Mouse (Mus musculus): Measurements from ENCODE around the gene Lhfpl2. TPM values are rescaled to one million over a fixed set of nuclear protein-coding genes. Genes with fewer than 3 reads are reported as not detected.
A peak's percentile ranks its signal among the peaks of the same experiment; 100 is the strongest.

Gene Lhfpl2
- polyA plus RNA-seq, 1 experiment from 2014 or later: 81.0 TPM

DNA sequence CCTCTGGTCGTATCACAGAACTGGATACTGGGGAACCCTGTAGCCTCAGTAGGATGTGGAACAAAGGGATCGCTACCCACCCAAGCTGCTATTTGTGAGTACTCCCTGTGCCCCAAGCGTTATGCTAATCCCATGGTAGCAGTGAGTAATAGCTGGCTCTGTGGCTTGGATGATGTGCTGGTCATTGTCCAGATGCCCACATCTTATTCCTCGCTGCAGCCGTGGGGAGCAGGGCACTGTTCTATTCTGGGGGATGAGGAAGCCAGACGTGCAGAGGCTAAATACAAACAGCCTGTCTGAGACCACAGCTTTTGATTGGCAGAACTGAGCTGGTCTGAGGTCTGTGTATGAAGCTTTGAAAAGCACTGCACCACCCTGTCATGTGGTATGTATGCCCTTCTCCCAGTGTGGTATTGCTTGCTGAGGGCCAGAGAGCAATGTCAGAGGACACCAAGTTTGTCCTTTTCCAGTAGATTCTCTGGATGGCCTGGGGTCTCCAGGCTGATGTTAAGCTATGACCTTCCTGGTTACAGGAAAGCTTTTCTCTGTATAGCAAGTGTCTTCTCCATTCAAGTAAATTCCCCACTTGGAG is 111.8 kb downstream of the Lhfpl2 start:
- 79% methylated on average over 6 of the region's 6 CpGs for WGBS

DNA sequence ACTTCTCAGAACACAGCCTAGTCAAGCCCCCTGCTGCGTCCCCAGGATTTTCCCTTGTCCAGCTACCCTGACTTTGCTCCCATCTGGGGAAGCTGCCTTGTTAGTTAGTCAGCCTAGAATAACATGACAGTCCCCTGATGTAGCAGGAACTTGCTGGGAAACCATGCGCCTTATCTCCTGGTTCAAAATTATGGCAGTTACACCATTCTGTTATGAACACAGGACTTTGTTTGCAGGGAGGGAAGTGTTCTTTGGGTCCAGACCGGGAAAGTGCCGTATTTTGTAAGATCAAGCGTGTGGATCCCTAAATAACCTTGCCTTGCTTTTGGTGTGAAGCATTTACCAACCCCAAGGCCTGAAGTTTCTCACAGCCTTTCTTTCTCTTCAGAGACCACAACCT is 114.0 kb downstream of the Lhfpl2 start:
- ATAC-seq (ENCODE audit: low FRiP score, low TSS enrichment): no peak
- Histone ChIP-seq H3K27me3 (ENCODE audit: control insufficient read depth, insufficient read depth, low read length) (no peaks in the 10 kb centered on the region), H3K27ac (ENCODE audit: low read depth, low read length) (no peak overlapping the region), H3K36me3 (ENCODE audit: control insufficient read depth, insufficient read depth, low read length) (peaks cover 10% of the 10 kb centered on the region; the same call in 1 of the 2 replicates), H3K9ac (ENCODE audit: low read depth, low read length) (no peak overlapping the region), H3K4me3 (ENCODE audit: low read length) (no peak overlapping the region), H3K4me2 (replicated peaks; ENCODE audit: low read depth, low read length) (no peak overlapping the region), H3K9me3 (ENCODE audit: control insufficient read depth, low read length) (no peaks in the 10 kb centered on the region), H3K4me1 (ENCODE audit: control insufficient read depth, insufficient read depth, low read length) (peaks cover 31% of the 10 kb centered on the region)
- whole genome bisulfite sequencing: 72% methylated on average over 5 of the region's 5 CpGs

More for the DNA sequence above, 111.8 kb downstream of the Lhfpl2 start:
- ATAC-seq (ENCODE audit: low FRiP score, low TSS enrichment): no peak
- Histone ChIP-seq H3K9me3 (ENCODE audit: control insufficient read depth, low read length) (no peaks in the 10 kb centered on the region), H3K4me2 (replicated peaks; ENCODE audit: low read depth, low read length) (no peak overlapping the region), H3K36me3 (ENCODE audit: control insufficient read depth, insufficient read depth, low read length) (peaks cover 4% of the 10 kb centered on the region; the same call in 1 of the 2 replicates), H3K27me3 (ENCODE audit: control insufficient read depth, insufficient read depth, low read length) (no peaks in the 10 kb centered on the region), H3K4me1 (ENCODE audit: control insufficient read depth, insufficient read depth, low read length) (peaks cover 20% of the 10 kb centered on the region), H3K9ac (ENCODE audit: low read depth, low read length) (no peak overlapping the region), H3K4me3 (ENCODE audit: low read length) (no peak overlapping the region), H3K27ac (ENCODE audit: low read depth, low read length) (no peak overlapping the region)

DNA sequence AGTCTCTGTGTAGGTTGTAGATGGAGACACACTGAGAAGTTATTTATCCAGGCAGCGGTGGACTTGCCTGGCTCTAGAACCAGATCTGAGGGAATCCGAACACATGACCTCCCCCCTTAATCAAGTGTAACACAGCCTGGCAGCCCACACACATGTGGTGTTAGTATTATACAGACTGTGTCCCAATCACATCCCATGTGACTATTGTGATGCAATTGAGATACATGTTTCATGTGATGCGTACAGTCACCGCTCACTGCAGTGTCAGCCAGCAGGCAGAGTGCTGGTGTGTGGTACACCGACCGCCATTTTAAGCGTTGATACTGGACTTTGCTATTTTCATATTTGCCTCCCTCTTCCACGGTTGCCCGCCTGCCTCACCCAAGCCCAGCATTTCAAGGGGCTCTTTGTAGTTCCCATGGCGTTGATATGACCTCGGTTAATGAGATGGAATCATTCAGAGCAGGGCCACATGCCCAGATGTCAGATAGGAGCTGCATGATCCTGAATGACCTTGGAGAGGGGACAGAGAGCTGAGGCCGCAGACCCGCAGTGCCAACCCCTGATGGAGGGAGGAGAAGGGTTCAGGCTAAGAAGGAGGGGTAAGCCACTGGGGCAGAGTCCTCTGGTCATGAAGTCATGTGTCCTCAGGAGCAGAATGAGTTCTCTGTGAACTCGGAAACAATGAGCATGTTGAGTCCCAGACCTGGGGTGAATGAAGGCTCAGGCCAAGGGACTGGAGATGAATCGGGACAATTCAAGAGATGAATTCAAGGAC is 115.1 kb downstream of the Lhfpl2 start:
- Histone ChIP-seq H3K9ac (ENCODE audit: low read depth, low read length) (no peak overlapping the region), H3K27ac (ENCODE audit: low read depth, low read length) (peak overlapping the region; percentile 30; the same call in 1 of the 2 replicates), H3K36me3 (ENCODE audit: control insufficient read depth, insufficient read depth, low read length) (peaks cover 10% of the 10 kb centered on the region; the same call in 1 of the 2 replicates), H3K27me3 (ENCODE audit: control insufficient read depth, insufficient read depth, low read length) (no peaks in the 10 kb centered on the region), H3K4me3 (ENCODE audit: low read length) (no peak overlapping the region), H3K4me1 (ENCODE audit: control insufficient read depth, insufficient read depth, low read length) (peaks cover 31% of the 10 kb centered on the region), H3K4me2 (replicated peaks; ENCODE audit: low read depth, low read length) (no peak overlapping the region), H3K9me3 (ENCODE audit: control insufficient read depth, low read length) (no peaks in the 10 kb centered on the region)
- 65% methylated on average over 15 of the region's 15 CpGs for WGBS
- peak; percentile 29; the same call in 1 of the 2 replicates for ATAC-seq (ENCODE audit: low FRiP score, low TSS enrichment)

DNA sequence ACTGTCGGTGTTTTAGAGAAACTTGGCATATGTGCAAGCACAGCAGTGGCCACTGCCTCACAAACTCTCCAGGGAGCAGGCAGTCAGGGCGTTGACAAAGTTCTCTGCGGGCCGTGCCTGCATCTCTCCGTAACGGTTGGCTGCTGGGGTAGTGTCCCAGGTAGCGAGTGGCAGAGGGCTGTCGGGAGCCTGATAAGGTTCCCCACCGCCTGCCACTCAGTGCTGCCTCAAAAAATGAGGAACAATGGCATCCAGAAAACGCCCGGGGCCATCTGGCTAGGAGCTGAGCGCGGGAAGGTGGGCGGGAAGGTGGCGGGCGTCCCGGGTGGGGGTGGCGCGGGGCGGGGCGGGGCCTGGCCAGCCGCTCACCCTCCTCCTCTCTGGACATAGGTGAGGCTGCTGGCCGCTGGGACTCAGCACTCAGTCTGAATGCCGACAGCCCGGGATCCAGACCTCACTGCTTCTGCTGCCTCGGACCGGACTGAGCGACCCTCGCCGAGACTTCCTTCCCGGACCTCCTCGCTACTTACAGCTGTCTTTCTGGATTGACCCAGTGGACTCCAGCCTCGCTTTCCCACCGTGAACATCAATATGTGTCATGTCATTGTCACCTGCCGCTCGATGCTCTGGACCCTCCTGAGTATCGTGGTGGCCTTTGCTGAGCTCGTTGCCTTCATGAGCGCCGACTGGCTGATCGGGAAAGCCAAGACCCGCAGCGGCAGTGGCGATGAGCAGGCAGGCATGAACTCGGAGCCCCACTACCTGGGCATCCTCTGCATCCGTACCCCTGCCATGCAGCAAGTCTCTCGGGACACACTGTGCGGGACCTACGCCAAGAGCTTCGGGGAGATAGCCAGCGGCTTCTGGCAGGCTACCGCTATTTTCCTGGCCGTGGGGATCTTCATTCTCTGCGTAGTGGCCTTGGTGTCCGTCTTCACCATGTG is 116.3 kb downstream of the Lhfpl2 start:
- ATAC-seq (ENCODE audit: low FRiP score, low TSS enrichment): peak; percentile 63
- Histone ChIP-seq H3K4me3 (ENCODE audit: low read length) (peak overlapping the region; percentile 43), H3K4me2 (replicated peaks; ENCODE audit: low read depth, low read length) (peak overlapping the region; percentile 89), H3K36me3 (ENCODE audit: control insufficient read depth, insufficient read depth, low read length) (peaks cover 17% of the 10 kb centered on the region), H3K9me3 (ENCODE audit: control insufficient read depth, low read length) (no peaks in the 10 kb centered on the region), H3K27ac (ENCODE audit: low read depth, low read length) (no peak overlapping the region), H3K27me3 (ENCODE audit: control insufficient read depth, insufficient read depth, low read length) (no peaks in the 10 kb centered on the region), H3K4me1 (ENCODE audit: control insufficient read depth, insufficient read depth, low read length) (peaks cover 38% of the 10 kb centered on the region), H3K9ac (ENCODE audit: low read depth, low read length) (peak overlapping the region; percentile 49)
- 7% methylated on average over 46 of the region's 55 CpGs for WGBS

DNA sequence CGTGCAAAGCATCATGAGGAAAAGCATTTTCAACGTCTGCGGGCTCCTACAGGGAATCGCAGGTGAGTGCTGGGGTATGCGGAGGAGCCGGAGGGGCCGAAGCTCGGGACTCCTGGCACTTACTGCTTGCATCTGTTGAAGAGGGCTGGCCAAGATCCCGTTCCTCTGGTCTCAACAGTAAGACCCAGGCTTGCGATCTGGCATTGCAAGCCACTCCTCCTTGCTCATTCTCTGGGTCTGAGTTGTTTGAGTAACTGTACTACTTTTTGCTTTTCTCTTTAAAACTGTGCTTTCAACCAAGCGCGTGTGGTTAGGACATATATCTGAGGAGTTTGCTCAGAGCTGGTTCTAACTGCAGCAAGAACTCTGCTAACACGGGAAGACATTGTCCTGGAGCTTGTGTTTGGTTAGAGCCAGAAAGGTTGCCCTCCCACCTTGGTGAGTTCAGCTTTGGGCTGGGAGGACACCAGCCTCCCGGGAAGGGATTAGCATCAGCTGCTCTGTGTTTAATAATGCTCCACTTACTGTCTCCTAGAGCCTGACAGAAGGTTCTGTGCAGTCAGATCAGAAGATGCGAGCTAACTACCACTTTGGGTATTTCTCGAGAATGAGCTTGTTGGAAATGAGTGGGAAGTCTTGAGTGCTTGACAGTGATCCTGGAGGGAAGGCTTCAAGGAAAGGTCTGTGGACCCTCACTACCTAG is 117.1 kb downstream of the Lhfpl2 start:
- 38% methylated on average over 16 of the region's 16 CpGs for WGBS
- H3K4me1 ChIP-seq (ENCODE audit: control insufficient read depth, insufficient read depth, low read length): peaks cover 38% of the 10 kb centered on the region
- H3K27me3 ChIP-seq (ENCODE audit: control insufficient read depth, insufficient read depth, low read length): no peaks in the 10 kb centered on the region
- peak overlapping the region; percentile 49 for H3K9ac ChIP-seq (ENCODE audit: low read depth, low read length)
- H3K4me3 ChIP-seq (ENCODE audit: low read length): peak overlapping the region; percentile 43
- H3K36me3 ChIP-seq (ENCODE audit: control insufficient read depth, insufficient read depth, low read length): peaks cover 22% of the 10 kb centered on the region
- ATAC-seq (ENCODE audit: low FRiP score, low TSS enrichment): no peak
- H3K27ac ChIP-seq (ENCODE audit: low read depth, low read length): no peak overlapping the region
- no peaks in the 10 kb centered on the region for H3K9me3 ChIP-seq (ENCODE audit: control insufficient read depth, low read length)
- peak overlapping the region; percentile 89 for H3K4me2 ChIP-seq (replicated peaks; ENCODE audit: low read depth, low read length)

- 65% methylated on average over 6 of the region's 6 CpGs for WGBS
- Histone ChIP-seq H3K9me3 (ENCODE audit: control insufficient read depth, low read length) (no peaks in the 10 kb centered on the region), H3K36me3 (ENCODE audit: control insufficient read depth, insufficient read depth, low read length) (peaks cover 23% of the 10 kb centered on the region), H3K4me2 (replicated peaks; ENCODE audit: low read depth, low read length) (peak overlapping the region; percentile 89; the same call in 1 of the 2 replicates), H3K27ac (ENCODE audit: low read depth, low read length) (no peak overlapping the region), H3K27me3 (ENCODE audit: control insufficient read depth, insufficient read depth, low read length) (no peaks in the 10 kb centered on the region), H3K9ac (ENCODE audit: low read depth, low read length) (no peak overlapping the region), H3K4me1 (ENCODE audit: control insufficient read depth, insufficient read depth, low read length) (peaks cover 38% of the 10 kb centered on the region), H3K4me3 (ENCODE audit: low read length) (peak overlapping the region; percentile 1; the same call in 1 of the 2 replicates)
- ATAC-seq (ENCODE audit: low FRiP score, low TSS enrichment): no peak
Observed at GRCm38 (mm10) chr13:94175379-94176050, 117.9 kb downstream of the Lhfpl2 start.

DNA sequence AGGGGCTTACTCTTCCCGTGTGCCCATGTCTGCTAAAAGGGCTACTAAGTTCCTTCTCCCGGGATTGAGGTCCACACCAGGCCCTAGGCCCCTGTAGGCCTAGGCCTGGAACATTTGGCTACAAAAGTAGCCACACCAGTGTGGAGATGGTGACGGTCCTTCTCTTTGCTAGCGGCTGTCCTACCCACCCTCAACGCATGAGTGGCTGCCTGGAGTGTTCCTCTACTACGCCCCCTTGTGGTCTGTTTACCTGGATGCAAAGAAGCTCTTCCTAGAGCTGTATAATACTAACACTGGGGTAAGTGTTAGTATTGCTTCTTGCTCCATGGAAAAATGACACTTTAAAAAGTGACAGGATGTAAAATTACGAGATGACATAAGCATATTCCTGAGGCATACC is 119.6 kb downstream of the Lhfpl2 start:
- Histone ChIP-seq H3K4me3 (ENCODE audit: low read length) (no peak overlapping the region), H3K9ac (ENCODE audit: low read depth, low read length) (no peak overlapping the region), H3K27me3 (ENCODE audit: control insufficient read depth, insufficient read depth, low read length) (no peaks in the 10 kb centered on the region), H3K9me3 (ENCODE audit: control insufficient read depth, low read length) (no peaks in the 10 kb centered on the region), H3K4me1 (ENCODE audit: control insufficient read depth, insufficient read depth, low read length) (peaks cover 38% of the 10 kb centered on the region), H3K4me2 (replicated peaks; ENCODE audit: low read depth, low read length) (no peak overlapping the region), H3K36me3 (ENCODE audit: control insufficient read depth, insufficient read depth, low read length) (peaks cover 25% of the 10 kb centered on the region), H3K27ac (ENCODE audit: low read depth, low read length) (no peak overlapping the region)
- WGBS: 46% methylated on average over 7 of the region's 7 CpGs
- no peak for ATAC-seq (ENCODE audit: low FRiP score, low TSS enrichment)
